Mouse (Mus musculus) megakaryocyte progenitor cell, adult 5-6 weeks (primary cell): ENCODE measurements around the gene Rapsn. TPM values are rescaled to one million over a fixed set of nuclear protein-coding genes. Genes with fewer than 3 reads are reported as not detected.

Experiments used
- ATAC-seq: replicated peaks from 2 replicates; pipeline ENCODE4 v1.8.0; 2016; ENCODE audit warnings: mild to moderate bottlenecking, moderate TSS enrichment, inconsistent platforms; ENCODE audit not compliant: poor library complexity
- total RNA-seq, 2 experiments: library from RNA; stranded (forward) in 1 of 2; stranded (reverse) in 1 of 2; fragments of 157-497, 149-512 nt in 1 of 2; fragments of 200-1000 nt in 1 of 2; gene quantifications; 2 replicates each; pipeline versions ENCODE4 v1.2.3 to v1.2.4; 2015 to 2017

The Rapsn gene
- total RNA-seq, 2 experiments from 2014 or later = 2.7 to 4.1 TPM

GRCm38 (mm10) chr2:91053181-91053933 is 17.9 kb downstream of the Rapsn start:
- no peak for ATAC-seq

GRCm38 (mm10) chr2:91053934-91054382 is 18.5 kb downstream of the Rapsn start, which contains the start of gene Psmc3:
Psmc3 (plus strand) TSS chr2:91054009.
- peak; percentile 96 for ATAC-seq

DNA sequence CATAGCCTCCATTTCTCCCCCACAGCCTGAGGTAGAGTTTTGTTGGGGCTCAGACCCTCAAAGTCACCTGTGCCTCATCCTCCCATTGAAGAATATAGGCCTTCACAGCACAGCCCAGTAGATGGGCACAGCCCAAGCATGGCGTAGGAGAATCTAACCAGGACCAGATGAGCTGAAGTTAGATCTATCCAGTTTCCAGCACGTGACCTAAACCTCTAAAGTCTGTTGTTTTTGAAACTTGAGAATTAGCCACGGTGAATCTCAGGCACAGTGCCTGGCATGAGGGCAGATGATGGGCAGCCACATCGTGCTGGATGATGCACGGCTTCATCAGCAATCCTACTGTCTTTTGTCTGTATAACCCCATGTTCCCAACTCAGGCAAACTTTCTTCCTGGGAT is 23.0 kb downstream of the Rapsn start:
- ATAC-seq = no peak

DNA sequence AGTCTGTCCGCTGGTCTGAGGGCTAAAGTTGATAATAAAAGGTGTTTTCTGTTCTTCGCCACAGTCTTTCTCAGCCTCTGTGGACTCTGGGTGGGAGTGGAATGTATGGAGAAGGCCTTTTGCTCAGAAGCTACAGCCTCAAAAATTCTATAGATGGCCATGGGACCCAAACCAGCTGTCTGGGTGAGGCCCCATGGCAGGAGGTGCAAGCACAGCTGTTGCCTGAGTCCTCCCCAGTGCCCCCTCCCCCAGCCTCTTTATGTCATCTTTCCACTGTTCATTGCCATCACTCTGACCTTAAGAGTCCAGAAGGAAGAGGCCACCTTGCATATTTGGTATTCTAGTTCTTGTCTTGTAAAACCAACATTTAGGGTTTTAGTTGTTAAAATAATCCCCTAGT is 24.0 kb downstream of the Rapsn start:
- ATAC-seq = no peak

- ATAC-seq = peak; percentile 70
These were observed 25.3 kb downstream of the Rapsn start for GRCm38 (mm10) chr2:91060544-91061355.

DNA sequence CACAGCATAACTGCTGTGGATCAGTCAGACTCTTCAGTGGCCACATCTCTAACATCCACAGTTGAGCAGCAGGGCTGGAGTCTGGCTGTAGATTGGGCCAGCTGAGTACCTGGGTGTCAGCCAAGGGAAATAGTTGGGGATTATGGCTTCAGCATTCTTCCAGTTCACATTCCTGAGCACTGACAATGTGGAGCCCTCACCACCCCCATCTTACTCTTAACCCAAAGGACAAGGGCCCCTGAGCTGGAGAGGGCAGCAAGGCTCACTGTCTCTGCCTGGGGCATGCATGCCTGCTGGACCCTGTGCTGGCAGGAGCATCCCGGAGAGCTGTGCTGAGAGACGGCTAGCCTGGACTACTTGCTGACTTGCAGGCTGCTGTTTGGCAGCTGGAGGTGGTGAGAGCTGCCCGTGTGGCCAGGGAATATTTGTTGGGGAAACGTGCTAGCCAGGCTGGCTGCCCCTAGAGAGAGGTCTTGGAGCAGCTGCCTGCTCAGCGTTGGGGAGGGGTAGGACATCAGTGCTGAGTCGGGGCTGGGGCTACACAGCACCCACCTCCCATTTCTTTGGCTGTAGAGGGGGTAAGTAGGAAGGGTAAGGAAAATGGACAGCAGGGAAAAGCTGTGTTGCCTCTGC is 26.5 kb downstream of the Rapsn start:
- no peak for ATAC-seq

DNA sequence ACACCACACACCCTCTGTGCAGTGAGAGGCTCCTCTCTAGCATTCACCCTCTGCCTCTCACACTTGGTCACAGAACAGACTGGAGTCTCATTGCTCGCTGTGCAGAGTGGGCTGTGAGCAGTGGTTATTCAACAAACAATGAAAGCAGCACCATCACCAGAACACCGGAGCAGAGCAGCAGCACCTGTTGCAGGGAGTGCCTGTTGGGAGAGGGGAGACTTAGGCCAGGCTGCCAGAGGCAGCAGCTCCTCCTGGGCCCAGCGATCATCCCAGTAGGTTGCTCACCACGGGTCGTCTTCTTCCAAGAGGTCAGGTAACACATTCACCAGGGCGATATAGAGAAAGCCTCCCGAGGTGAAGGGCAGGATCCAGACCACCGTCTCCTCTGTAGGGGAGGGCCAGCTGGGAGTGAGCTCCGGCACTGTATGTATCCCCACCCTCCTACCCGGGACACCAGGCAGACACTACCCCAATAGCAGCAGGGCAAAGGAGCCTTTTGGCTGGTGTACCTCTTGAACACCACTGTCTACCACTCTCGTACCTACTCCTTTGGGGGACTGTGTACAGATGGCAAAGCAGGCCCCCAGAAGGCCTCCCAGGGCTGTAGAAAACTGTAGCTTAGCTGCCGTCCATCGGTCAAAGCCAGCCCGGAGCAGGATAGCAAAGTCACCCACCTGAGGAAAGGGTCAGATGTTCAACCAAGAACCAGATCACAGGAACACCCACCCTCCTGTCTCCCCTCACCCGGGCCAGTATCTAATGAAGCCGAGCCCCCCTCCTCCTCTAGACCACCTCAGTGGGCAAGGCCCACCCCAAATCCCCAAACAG is 27.6 kb downstream of the Rapsn start:
- no peak for ATAC-seq

- ATAC-seq = no peak
These were observed 28.8 kb downstream of the Rapsn start for GRCm38 (mm10) chr2:91064211-91064610.

DNA sequence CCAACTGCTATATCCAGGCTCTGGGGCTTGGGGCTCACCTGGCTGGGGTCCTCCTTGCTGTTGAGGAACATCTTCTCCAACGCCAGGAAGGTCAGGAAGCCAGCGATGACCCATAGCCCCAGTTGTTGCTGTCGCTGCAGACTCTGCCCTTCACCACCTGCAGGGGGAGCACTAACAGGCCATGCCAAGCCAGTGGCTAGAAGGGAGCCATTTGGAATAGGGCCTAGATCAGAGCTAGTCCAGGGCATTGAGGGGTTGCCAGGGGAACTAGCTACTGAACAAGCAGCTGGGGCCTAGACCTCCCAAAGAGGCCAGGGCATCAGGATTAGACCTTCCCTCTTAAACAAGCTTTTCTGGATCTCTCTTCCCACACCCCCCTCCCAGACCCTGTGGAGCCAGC is 30.1 kb downstream of the Rapsn start:
- peak; percentile 40 for ATAC-seq

- ATAC-seq = no peak
These were observed 31.0 kb downstream of the Rapsn start for GRCm38 (mm10) chr2:91066455-91066854.

DNA sequence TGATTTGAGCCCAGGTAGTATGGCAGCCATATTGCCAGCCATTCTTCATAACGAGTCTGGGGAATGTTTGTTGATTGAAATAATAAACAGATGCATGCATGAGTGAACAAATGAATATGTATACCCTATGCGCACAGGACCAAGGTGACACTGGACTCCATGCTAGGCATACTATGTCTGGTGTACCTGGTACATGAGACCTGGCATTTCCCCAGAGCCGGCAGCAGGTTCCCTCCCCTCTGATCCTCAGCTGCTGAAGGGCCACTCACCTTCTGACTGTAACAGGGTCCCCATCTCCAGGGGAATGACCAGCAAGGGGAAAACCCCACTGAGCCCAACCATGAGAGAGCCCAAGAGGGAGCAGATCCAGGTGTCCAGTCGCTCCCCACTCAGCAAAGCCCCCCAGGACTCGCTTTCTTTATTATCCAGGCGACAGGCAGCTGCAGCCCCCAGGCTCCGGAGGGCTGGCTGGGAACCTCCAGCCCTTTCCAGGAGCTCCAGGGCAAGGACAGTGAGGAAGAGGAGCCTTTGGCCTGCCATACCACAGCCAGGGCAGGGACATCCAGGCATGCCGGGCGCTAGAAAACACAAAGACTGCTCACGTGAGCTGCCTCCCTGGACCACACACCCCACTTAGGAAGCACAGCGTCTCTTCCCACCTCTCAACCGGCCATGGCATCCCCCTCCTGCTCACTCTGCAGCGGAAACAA is 32.9 kb downstream of the Rapsn start:
- ATAC-seq = no peak

DNA sequence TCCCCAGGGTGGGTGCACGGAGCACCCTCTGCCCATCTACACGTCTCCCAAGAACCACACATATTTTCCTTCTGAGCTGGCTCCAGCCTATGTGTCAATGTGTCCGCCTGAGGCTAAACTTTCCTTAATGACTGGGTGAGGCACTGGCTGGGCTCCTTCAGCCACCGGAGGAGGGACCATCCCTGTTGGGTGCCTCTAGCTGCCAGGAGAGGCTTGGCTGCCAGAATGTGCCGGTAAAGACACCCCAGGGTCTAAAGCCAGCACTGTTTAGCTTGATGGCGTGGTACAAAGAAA is 33.4 kb downstream of the Rapsn start:
- no peak for ATAC-seq

DNA sequence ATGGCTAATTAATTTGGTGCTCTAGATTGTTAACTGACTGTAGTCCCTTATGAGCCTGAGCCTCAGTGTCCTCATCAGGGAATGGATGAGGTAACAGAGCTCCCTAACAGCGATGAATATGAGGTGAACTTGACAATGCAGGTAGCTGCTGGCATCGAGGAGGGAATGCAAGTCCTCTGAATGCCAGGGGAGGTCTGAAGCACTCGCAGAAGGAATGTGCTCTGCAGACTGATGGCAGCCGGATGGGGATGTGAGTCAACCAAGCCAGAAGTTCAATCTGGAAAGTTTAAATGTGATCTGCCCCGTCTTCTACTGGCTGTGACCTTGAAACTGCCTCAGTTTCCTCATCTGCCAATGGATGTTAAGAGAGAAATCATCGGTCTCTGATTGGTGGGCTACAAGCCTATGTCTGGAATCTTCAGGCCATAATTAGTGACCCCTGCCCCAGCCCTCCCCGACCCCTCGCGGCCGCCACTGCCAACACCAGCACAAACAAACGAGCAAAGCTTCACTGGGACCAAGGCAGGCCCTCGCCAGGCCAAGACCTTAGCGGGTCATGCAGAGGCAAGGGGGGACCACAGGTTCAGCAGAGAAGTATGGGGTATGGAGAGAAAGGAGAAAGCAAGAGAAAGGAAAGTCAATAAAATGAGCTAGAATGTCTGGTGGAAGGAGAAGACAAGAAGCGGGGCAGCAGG is 34.0 kb downstream of the Rapsn start:
- ATAC-seq = no peak

- peak; percentile 89 for ATAC-seq
These were observed 34.8 kb downstream of the Rapsn start, which contains the start of gene Slc39a13 for GRCm38 (mm10) chr2:91070076-91070800. Slc39a13 (minus strand) TSS chr2:91070417.

- no peak for ATAC-seq
These were observed 35.6 kb downstream of the Rapsn start for GRCm38 (mm10) chr2:91071059-91071458.

GRCm38 (mm10) chr2:91072092-91072491 is 36.7 kb downstream of the Rapsn start:
- ATAC-seq = no peak

DNA sequence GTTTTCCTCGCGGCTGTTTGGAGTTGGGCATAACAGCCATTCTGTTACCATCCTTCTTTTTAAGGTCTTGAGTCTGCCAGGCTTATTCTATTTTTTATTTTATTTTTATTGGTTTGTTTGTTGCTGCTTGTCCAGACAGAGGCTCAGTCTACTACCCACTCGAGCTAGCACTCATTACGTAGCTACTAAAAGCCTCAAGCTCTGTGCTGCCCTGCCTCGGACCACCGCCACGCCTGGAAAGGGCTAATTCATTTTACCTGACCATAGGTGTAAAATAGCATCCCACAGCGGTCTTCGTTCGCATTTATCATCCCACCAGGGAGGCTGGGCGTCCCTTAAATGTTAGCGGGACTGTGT is 42.5 kb downstream of the Rapsn start:
- ATAC-seq = no peak

DNA sequence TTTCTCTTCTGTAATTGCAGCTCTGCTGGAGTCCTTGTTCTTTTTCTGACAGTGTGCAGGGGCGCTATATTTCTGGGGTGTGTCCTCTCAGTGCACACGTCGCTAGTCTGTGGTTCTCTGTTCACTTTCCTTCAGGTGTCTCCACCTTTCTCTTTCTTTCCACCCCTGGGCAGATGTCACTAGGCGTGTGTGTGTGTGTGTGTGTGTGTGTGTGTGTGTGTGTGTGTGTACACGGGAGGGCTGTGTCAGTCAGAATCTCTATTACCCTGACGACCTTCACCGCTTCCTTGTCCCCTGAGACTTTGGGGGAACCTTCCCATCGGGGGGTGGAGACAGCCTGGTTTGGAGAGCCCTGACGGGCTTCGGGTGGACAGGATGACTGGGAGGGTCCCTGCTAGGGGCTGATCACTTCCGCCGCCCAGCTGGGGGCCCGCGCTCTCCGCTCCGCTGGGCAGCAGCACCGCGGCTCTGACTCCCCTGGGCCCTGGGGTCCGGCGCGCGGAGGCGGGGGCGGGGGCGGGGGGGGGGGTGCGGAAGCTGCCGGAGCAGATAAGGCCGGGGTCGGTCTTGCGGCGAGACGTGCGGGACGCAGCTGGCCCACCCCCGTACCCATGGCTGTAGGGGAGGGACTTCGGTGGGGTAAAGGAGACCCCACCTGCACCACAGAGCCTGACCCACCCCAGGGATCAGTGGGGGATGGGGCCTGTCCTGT is 43.0 kb downstream of the Rapsn start:
- ATAC-seq = peak; percentile 23
